ENCODE assay signal across 14 mouse cellular contexts in genomic region chr11:35668750-35669149, GRCm38 (mm10).
DNase-seq lines count a peak whose midpoint lies in the region; ATAC-seq and TF ChIP-seq lines count a peak whose summit lies in the region.
"Had no signal": no experiment of that assay in that cellular context is flagged by ENCODE, and none has a peak within 500 bp of the region (broad histone marks: within the 10 kb centered on the region; RNA-seq: fewer than 3 reads in every experiment).

No protein-coding gene starts in this region.

- intact Hi-C loops in left cerebral cortex, postnatal 4 days (cut with DNase I): loop anchor here (10.0 kb wide), 1 partner anchor 214 kb away; no protein-coding TSS in a partner anchor

- H3K9me3 ChIP-seq in hindbrain, embryonic 16.5 days (ENCODE audit: control insufficient read depth, low read length): no peaks in the 10 kb centered on the region; the same call in 1 of the 2 replicates
- H3K9me3 ChIP-seq in neural tube, embryonic 14.5 days (ENCODE audit: control insufficient read depth, low read length): no peaks in the 10 kb centered on the region
- H3K9me3 ChIP-seq: embryonic facial prominence, embryonic 10.5 days; midbrain, embryonic 10.5 days; neural tube, embryonic 12.5 days had no signal

- ATAC-seq in hindbrain, embryonic 16.5 days: peak; percentile 78
- peak; percentile 32; the same call in 1 of the 2 replicates for ATAC-seq in neural tube, embryonic 14.5 days (ENCODE audit: low read depth)

- H3K4me1 ChIP-seq in cerebellum, adult 2 months (ENCODE audit: control insufficient read depth, insufficient read depth, low read length): peaks cover 29% of the 10 kb centered on the region
- peaks cover 4% of the 10 kb centered on the region; the same call in 1 of the 2 replicates for H3K4me1 ChIP-seq in hindbrain, embryonic 16.5 days (ENCODE audit: control insufficient read depth, insufficient read depth, low read depth, low read length)
- H3K4me1 ChIP-seq in neural tube, embryonic 14.5 days (ENCODE audit: control insufficient read depth, insufficient read depth, low read length): no peaks in the 10 kb centered on the region; the same call in 1 of the 2 replicates

- no peak for TF ChIP-seq POLR2A in cerebellum, adult 2 months (IDR thresholded peaks at IDR 0.05; ENCODE audit: borderline replicate concordance, insufficient read depth, low read length)

- no peaks in the 10 kb centered on the region for H3K36me3 ChIP-seq in hindbrain, embryonic 16.5 days (ENCODE audit: control insufficient read depth, insufficient read depth, low read length)
- H3K36me3 ChIP-seq in neural tube, embryonic 14.5 days (ENCODE audit: control insufficient read depth, insufficient read depth, low read length): no peaks in the 10 kb centered on the region

- TF ChIP-seq CTCF in cerebellum, adult 2 months (IDR thresholded peaks at IDR 0.05; ENCODE audit: borderline replicate concordance, insufficient read depth, low read depth, low read length): no peak

- no peak overlapping the region for H3K4me2 ChIP-seq in hindbrain, embryonic 16.5 days (ENCODE audit: low read length)
- no peak overlapping the region for H3K4me2 ChIP-seq in neural tube, embryonic 14.5 days (ENCODE audit: low read depth, low read length)
- H3K4me2 ChIP-seq: neural tube, embryonic 12.5 days had no signal

- no peak overlapping the region for H3K9ac ChIP-seq in hindbrain, embryonic 16.5 days (ENCODE audit: low read depth, low read length)
- H3K9ac ChIP-seq in neural tube, embryonic 14.5 days (replicated peaks; ENCODE audit: low read depth, low read length): no peak overlapping the region
- H3K9ac ChIP-seq: neural tube, embryonic 12.5 days had no signal

- peak overlapping the region; percentile 42 for H3K27ac ChIP-seq in cerebellum, adult 2 months (ENCODE audit: insufficient read depth, low read length)
- H3K27ac ChIP-seq in hindbrain, embryonic 16.5 days (ENCODE audit: low read depth, low read length): peak overlapping the region; percentile 39
- H3K27ac ChIP-seq in neural tube, embryonic 14.5 days (ENCODE audit: low read depth, low read length): no peak overlapping the region
- H3K27ac ChIP-seq: embryonic facial prominence, embryonic 10.5 days; midbrain, embryonic 10.5 days; neural tube, embryonic 12.5 days had no signal

- no peak overlapping the region for H3K4me3 ChIP-seq in cerebellum, adult 2 months (replicated peaks; ENCODE audit: insufficient read depth, low read depth, low read length)
- H3K4me3 ChIP-seq in hindbrain, embryonic 16.5 days (ENCODE audit: low read length): no peak overlapping the region
- no peak overlapping the region for H3K4me3 ChIP-seq in neural tube, embryonic 14.5 days (ENCODE audit: low read depth, low read length)
- H3K4me3 ChIP-seq: embryonic facial prominence, embryonic 10.5 days; midbrain, embryonic 10.5 days; neural tube, embryonic 12.5 days had no signal

- WGBS in cerebellum, adult 2 months: 4% methylated on average over 1 of the region's 1 CpGs
- 60% methylated on average over 1 of the region's 1 CpGs for WGBS in hindbrain, embryonic 16.5 days
- WGBS in neural tube, embryonic 14.5 days: 67% methylated on average over 1 of the region's 1 CpGs

- peak; percentile 94 for DNase-seq in left cerebral cortex, postnatal 4 days
- no peak for DNase-seq in left cerebral cortex, adult 11 months (ENCODE audit: low spot score)
- peak; percentile 90 to 93 for DNase-seq in cerebellum, adult 2 months
- no peak for DNase-seq in testis, postnatal 14 days (ENCODE audit: low spot score)
- no peak for DNase-seq in lung, postnatal 4 days
- DNase-seq: heart, postnatal 36 days; kidney, adult 9 months; liver; thymus, postnatal 14 days had no signal

- no peaks in the 10 kb centered on the region for H3K27me3 ChIP-seq in cerebellum, adult 2 months (ENCODE audit: control insufficient read depth, insufficient read depth, low read length)
- peaks cover 5% of the 10 kb centered on the region for H3K27me3 ChIP-seq in hindbrain, embryonic 16.5 days (replicated peaks; ENCODE audit: control insufficient read depth, insufficient read depth, low read length)
- H3K27me3 ChIP-seq in neural tube, embryonic 14.5 days (ENCODE audit: control insufficient read depth, insufficient read depth, low read length): no peaks in the 10 kb centered on the region
- H3K27me3 ChIP-seq: neural tube, embryonic 12.5 days had no signal

Comparison
In these comparisons a context has a peak if more than half of its experiments do, and no peak if none do; other contexts are left out.
1. DNase-seq: peak in left cerebral cortex, postnatal 4 days (single experiment) and cerebellum, adult 2 months (2 of 2); none in left cerebral cortex, adult 11 months (single experiment), testis, postnatal 14 days (single experiment) and lung, postnatal 4 days (0 of 2).